Mouse (Mus musculus): ENCODE data around the gene Fiz1.

DNA sequence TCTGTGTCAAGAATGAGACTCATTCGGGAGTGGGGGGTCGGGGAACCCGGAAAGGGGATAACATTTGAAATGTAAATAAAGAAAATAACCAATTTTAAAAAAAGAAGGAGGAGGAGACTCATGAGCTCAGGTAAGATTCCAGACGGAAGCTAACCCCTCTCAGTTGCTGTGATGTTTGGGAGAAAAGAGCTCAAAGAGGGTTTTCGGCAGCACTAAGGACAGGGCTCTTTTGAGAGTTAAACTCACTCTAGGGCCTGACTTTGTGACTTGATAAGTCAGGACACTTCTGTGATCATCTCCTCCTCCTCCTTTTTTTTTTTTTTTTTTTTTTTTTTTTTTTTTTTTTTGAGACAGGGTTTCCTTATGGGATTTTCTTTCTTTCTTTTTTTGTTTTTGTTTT lies 24.4 kb upstream of the Fiz1 start:
- no peak for TF ChIP-seq GATA1 (IDR thresholded peaks at IDR 0.05; ENCODE audit: borderline replicate concordance, low read length)
- no peak for TF ChIP-seq FLI1 (IDR thresholded peaks at IDR 0.05; ENCODE audit: low read length)
